Mouse (Mus musculus) neural tube, embryonic 11.5 days (tissue): Measurements from ENCODE around the gene Cmc2. TPM values are rescaled to one million over a fixed set of nuclear protein-coding genes. Genes with fewer than 3 reads are reported as not detected.

Experiments
- ATAC-seq: fragments of 200-750 bp; cut with Nextera tagmentation; 2 replicates; pipeline ENCODE4 v1.8.0; 2017; ENCODE audit warnings: moderate number of reproducible peaks, mild to moderate bottlenecking, moderate TSS enrichment, moderate library complexity; ENCODE audit not compliant: insufficient read depth, low FRiP score, low TSS enrichment
- DNase-seq: peaks from one replicate; pipeline ENCODE4 v3.0.0-alpha.2; 2015; ENCODE audit warnings: low spot score
- H3K27ac ChIP-seq: fragments of 300-500 bp; sonication (generic); 2 replicates; pipeline ENCODE4 v1.5.1; 2014; ENCODE audit warnings: low read depth, mild to moderate bottlenecking, low read length
- H3K27me3 ChIP-seq: fragments of 300-500 bp; sonication (generic); 2 replicates; pipeline ENCODE4 v1.6.1; 2014; ENCODE audit warnings: mild to moderate bottlenecking, low read length, mixed read lengths; ENCODE audit not compliant: control insufficient read depth, insufficient read depth
- H3K36me3 ChIP-seq: fragments of 300-500 bp; sonication (generic); 2 replicates; pipeline ENCODE4 v1.6.1; 2014; ENCODE audit warnings: mild to moderate bottlenecking, low read length, moderate library complexity, mixed read lengths; ENCODE audit not compliant: control insufficient read depth, insufficient read depth
- H3K4me1 ChIP-seq: fragments of 300-500 bp; sonication (generic); 2 replicates; pipeline ENCODE4 v1.6.1; 2014; ENCODE audit warnings: low read length, mixed read lengths; ENCODE audit not compliant: control insufficient read depth, insufficient read depth
- H3K4me2 ChIP-seq: fragments of 300-500 bp; sonication (generic); 2 replicates; pipeline ENCODE4 v1.6.1; 2014; ENCODE audit warnings: low read depth, mild to moderate bottlenecking, moderate library complexity
- H3K4me3 ChIP-seq: fragments of 300-500 bp; sonication (generic); 2 replicates; pipeline ENCODE4 v1.5.1; 2014; ENCODE audit warnings: low read depth, low read length
- H3K9ac ChIP-seq: fragments of 300-500 bp; sonication (generic); 2 replicates; pipeline ENCODE4 v1.6.1; 2014; ENCODE audit warnings: mild to moderate bottlenecking, low read length
- H3K9me3 ChIP-seq: fragments of 300-500 bp; sonication (generic); 2 replicates; pipeline ENCODE4 v1.6.1; 2016; ENCODE audit warnings: low read length; ENCODE audit not compliant: control insufficient read depth
- WGBS: fragments of 180-500 bp; shearing (Covaris S2); extraction: QIAGEN DNeasy Blood & Tissue Kit; methylation state at CpG from one replicate; pipeline ENCODE4 v1.1.7; 2014; 5-methylcytosine and 5-hydroxymethylcytosine counted together
- polyA plus RNA-seq: library from polyadenylated mRNA; unstranded; fragments of >200 nt; fragmentation: Nextera tagmentation; extraction: Ambion mirVana; gene quantifications from 2 replicates; pipeline ENCODE4 v1.2.1, GENCODE M21; 2014

Cmc2 gene
- polyA plus RNA-seq, 1 experiment from 2014 or later, result 66.9 TPM

DNA sequence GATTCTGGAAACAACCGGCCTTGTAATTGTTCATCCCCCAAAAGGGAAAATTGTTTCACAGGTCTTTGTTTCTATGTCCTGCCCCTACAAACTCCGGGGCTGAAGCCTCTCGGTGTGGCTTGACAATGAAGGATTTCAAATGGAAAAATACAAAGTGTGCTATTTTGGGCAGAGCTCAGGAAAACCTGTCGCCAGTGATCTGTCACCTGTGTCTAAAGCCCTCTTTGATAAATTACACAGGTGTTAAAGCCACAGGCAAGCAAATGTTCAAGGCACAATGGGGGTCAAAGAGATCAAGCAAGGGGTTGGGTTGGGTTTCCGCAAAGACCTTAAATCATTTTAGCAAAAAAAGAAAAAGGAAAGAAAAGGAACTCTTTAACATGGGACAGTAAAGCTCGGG, 78.6 kb downstream of the Cmc2 start:
- H3K9ac ChIP-seq, result no peak overlapping the region
- no peaks in the 10 kb centered on the region for H3K27me3 ChIP-seq
- H3K36me3 ChIP-seq, result no peaks in the 10 kb centered on the region
- no peaks in the 10 kb centered on the region for H3K9me3 ChIP-seq
- H3K27ac ChIP-seq, result no peak overlapping the region
- 77% methylated on average over 6 of the region's 6 CpGs for WGBS
- no peak for ATAC-seq
- no peak for DNase-seq
- no peak overlapping the region for H3K4me2 ChIP-seq
- no peaks in the 10 kb centered on the region for H3K4me1 ChIP-seq
- no peak overlapping the region for H3K4me3 ChIP-seq

Other genes starting within 250 kb of the Cmc2 start
- gene Cdyl2, start 188.5 kb downstream of the Cmc2 start, polyA plus RNA-seq, result 7.8 and 10.2 TPM in 2 replicates
- 42.6 and 47.6 TPM in 2 replicates for gene Cenpn, start 275 bp upstream of the Cmc2 start, polyA plus RNA-seq
- 18.9 and 20.6 TPM in 2 replicates for gene Atmin, start 21.9 kb upstream of the Cmc2 start, polyA plus RNA-seq
- gene 1700030J22Rik, start 57.5 kb upstream of the Cmc2 start, polyA plus RNA-seq, result 2.8 and 3.4 TPM in 2 replicates
- 154 and 158 TPM in 2 replicates for gene Gcsh, start 72.1 kb upstream of the Cmc2 start, polyA plus RNA-seq
- not detected in 2 replicates for gene Pkd1l2, start 161.0 kb upstream of the Cmc2 start, polyA plus RNA-seq
- gene Bco1, start 174.4 kb upstream of the Cmc2 start, polyA plus RNA-seq, result 0.41 and 0.76 TPM in 2 replicates
- gene Gan, start 236.7 kb upstream of the Cmc2 start, polyA plus RNA-seq, result 2.3 and 2.6 TPM in 2 replicates